20 mouse cellular contexts compared by ENCODE assay signal in genomic region chr6:93422906-93423305, GRCm38 (mm10).
"Had no signal": no experiment of that assay in that cellular context is flagged by ENCODE, and none has a peak within 500 bp of the region (broad histone marks: within the 10 kb centered on the region; RNA-seq: fewer than 3 reads in every experiment).

No protein-coding gene starts in this region.

- H3K9ac ChIP-seq: limb, embryonic 13.5 days; liver, embryonic 12.5 days; liver, embryonic 15.5 days; midbrain, embryonic 13.5 days; neural tube, embryonic 13.5 days; stomach, embryonic 15.5 days had no signal

- H3K36me3 ChIP-seq: limb, embryonic 10.5 days; limb, embryonic 13.5 days; liver, embryonic 12.5 days; liver, embryonic 15.5 days; midbrain, embryonic 10.5 days; midbrain, embryonic 13.5 days; neural tube, embryonic 13.5 days; stomach, embryonic 15.5 days had no signal

- H3K9me3 ChIP-seq: limb, embryonic 10.5 days; limb, embryonic 13.5 days; liver, embryonic 12.5 days; liver, embryonic 15.5 days; midbrain, embryonic 10.5 days; midbrain, embryonic 13.5 days; neural tube, embryonic 13.5 days; stomach, embryonic 15.5 days had no signal

- H3K4me2 ChIP-seq: limb, embryonic 13.5 days; liver, embryonic 12.5 days; liver, embryonic 15.5 days; midbrain, embryonic 13.5 days; neural tube, embryonic 13.5 days; stomach, embryonic 15.5 days had no signal

- DNase-seq: kidney, adult 9 months; kidney, postnatal 14 days; kidney, postnatal 4 days; liver; lung, adult 2 months; retina, postnatal 1 day; right cerebral cortex, postnatal 25 days; spleen, adult 18-20 months; thymus, postnatal 25 days had no signal

- H3K4me3 ChIP-seq: limb, embryonic 10.5 days; limb, embryonic 13.5 days; liver, embryonic 12.5 days; liver, embryonic 15.5 days; megakaryocyte, embryonic 14.5 days; midbrain, embryonic 10.5 days; midbrain, embryonic 13.5 days; myocyte; neural tube, embryonic 13.5 days; stomach, embryonic 15.5 days had no signal

- H3K27ac ChIP-seq: limb, embryonic 10.5 days; limb, embryonic 13.5 days; liver, embryonic 12.5 days; liver, embryonic 15.5 days; midbrain, embryonic 10.5 days; midbrain, embryonic 13.5 days; neural tube, embryonic 13.5 days; stomach, embryonic 15.5 days had no signal

- H3K27me3 ChIP-seq: limb, embryonic 13.5 days; liver, embryonic 12.5 days; liver, embryonic 15.5 days; megakaryocyte, embryonic 14.5 days; midbrain, embryonic 13.5 days; neural tube, embryonic 13.5 days; stomach, embryonic 15.5 days had no signal

- ATAC-seq: liver, embryonic 12.5 days; midbrain, embryonic 13.5 days; midbrain, embryonic 16.5 days had no signal

- H3K4me1 ChIP-seq: limb, embryonic 13.5 days; liver, embryonic 12.5 days; liver, embryonic 15.5 days; megakaryocyte, embryonic 14.5 days; midbrain, embryonic 10.5 days; midbrain, embryonic 13.5 days; neural tube, embryonic 13.5 days; stomach, embryonic 15.5 days had no signal
